Mouse (Mus musculus) cerebellum, postnatal 10 days (tissue): Measurements from ENCODE around the gene Dok4.
"Not testable (repeated sequence)": the region's sequence is repeated elsewhere in the genome, so short reads cannot be mapped to it uniquely, and the experiment has no call there.

Experiments
- DNase-seq, 2 experiments: peaks; one replicate each; pipeline ENCODE4 v3.0.0; 2021; ENCODE audit warnings: mixed read lengths in 2 of 2

Gene Dok4

DNA sequence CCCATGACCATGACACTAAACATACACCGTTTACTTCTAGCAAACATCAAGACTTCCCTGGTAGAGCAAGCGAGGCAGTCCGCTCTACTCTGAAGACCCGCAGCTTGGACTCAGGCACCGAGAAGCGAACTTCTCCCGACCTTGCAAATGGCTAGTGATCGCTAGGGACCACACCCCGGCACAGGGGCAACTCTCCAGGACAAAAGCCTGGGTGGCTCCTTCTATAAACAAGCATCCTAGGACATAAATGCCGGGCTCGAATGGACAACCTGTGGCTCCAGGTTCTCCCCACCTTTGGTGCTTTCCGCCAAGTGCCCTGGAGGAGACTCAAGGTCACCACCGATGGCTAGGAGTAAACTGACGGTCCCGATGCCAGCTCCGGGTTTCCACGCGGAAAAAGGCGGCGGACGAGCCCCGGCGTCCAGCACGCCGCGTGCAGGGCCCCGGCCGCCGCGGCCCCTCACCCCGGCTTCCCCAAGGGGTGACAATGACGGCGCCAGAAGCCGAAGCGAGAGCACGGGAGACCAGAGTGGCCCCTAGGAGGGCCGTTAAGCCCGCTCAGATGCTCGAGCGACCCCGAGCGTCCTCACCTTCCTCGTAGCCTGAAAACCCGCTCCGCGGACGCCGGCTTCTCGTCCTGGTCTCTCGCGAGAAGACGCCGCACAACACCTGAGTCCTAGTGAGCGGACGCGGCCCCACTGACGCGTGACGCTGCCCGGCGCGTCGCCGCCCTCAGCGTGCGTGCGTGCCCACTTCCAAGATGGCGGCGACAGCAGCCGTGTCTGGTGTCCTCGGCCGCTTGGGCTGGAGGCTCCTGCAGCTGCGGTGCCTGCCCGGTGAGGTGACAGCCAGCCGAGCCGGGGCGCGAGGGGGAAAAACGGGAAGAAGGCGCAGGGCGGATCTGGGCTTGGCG, 38.2 kb downstream of the Dok4 start, which contains the start of the genes Coq9 and Ciapin1:
Coq9 (plus strand) TSS at position 660 of the 913 bp plus-strand sequence.
Ciapin1 (minus strand) TSS at position 697 of the 913 bp plus-strand sequence.
- DNase-seq = peak; percentile 96 to 98

DNA sequence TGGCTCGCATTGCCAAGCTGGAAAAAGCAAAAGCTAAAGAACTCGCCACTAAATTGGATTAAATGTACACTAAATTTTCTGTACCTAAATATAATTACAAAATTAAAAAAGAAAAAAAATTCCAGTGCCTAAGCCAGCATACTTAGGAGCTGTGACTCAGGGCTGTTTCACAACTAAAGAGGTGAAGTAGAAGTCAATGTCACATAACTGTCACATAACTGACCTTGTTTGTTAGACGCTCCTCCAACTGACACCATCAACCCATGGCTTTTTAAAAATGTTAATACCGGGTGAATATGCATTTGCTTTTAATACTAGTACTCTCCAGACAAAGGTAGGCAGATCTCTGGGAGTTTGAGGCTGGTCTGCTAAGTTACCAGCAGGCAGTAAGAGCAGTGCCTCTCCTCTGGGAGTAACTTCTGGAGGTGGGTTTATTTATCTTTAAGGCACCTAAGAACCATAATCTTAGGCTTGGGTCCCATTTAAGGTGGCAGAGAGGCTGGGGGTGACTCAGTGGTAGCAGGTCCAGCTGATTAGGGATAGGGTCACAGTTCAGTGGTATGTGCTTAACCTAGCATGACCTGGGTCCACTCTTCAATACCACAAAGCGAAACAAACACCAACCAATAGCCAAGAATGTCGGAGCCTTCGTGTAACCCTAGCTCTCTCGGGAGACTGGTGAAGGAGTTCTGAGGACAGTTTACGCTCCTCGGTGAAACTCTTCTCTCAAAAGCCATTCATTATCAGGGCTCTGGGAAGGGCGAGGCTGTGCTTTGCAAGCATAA, 39.5 kb downstream of the Dok4 start:
- no peak for DNase-seq

DNA sequence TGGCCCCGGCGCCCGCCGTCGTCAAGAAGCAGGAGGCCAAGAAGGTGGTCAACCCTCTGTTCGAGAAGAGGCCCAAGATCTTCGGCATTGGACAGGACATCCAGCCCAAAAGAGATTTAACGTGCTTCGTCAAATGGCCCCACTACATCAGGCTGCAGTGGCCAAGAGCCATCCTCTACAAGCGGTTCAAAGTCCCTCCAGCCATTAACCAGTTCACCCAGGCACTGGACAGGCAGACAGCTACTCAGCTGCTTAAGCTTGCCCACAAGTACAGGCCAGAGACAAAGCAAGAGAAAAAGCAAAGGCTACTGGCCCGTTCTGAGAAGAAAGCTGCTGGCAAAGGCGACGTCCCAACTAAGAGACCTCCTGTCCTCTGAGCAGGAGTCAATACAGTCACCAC, 40.4 kb downstream of the Dok4 start:
- DNase-seq = not testable (repeated sequence)

DNA sequence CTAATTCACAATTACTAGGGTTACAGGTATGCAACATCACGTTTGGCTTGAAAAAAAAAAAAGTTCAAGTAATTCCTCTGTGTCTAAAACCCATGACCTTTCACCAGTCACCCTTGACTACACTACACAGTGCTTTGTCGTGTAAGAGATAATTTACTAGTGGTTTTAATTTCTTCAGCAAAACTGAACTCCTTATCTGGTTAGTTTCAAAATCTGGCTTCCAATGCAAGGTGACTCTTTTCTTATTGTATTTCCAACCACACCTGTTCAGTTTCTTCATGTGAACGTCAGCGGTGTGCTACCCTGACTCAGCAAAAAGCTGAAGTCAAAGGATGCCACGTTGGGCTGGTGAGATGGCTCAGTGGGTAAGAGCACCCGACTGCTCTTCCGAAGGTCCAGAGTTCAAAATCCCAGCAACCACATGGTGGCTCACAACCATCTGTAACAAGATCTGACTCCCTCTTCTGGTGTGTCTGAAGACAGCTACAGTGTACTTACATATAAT, 42.2 kb downstream of the Dok4 start:
- DNase-seq = not testable (repeated sequence)

DNA sequence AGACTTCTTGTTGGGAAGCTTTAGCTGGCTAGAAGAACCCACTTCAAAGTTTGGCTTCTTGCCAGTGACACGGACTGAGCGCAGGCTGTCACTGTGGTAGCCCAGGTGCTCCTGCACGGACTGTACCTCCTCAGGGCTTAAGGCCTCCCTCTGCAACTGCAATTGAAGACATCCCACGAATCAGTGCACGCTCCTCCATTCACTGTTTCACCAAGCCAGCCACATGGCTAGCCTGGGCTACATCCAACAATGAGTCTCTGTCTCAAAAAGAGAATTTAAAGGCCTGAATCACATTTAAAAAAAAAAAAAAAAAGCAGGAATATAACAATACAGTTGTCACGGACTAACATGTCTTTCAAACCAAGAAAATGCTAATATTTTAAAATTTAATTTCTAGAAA, 47.8 kb downstream of the Dok4 start:
- no peak for DNase-seq

DNA sequence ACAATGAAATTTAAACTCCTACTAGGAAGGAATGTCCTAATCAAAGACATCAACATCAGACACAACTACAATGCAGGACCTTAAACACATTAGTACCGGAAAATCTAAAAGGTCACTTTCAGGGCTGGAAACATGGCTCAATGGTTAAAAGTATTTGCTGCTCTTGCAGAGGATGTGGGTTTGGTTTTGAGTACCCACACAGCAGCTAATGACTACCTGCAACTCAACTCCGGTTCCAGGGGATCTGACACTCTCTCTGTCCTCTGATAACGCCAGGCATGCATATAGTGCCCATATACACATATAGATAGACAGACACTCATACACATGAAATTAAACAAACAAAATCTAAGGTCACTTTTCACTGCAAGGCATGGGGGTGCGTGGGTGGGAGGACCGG, 49.9 kb downstream of the Dok4 start:
- DNase-seq = no peak

DNA sequence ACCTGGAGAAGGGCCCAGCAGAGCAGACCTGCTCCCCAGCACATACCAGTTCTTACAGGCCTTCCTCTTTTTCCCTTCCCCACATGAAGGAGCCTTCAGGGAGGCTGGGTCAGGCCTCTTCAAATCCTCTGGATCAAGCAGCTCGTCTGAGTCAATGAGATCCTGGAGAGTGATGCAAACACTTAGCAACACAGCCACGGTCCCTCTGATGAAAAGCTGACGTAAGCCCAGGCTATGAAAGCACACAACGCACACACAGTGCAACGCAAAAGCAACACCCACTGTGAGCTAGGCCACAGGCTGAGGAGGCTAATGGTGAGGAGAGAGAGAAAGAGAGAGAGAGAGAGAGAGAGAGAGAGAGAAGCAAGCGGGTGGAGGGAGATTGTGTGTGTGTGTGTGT, 51.0 kb downstream of the Dok4 start:
- no peak for DNase-seq

DNA sequence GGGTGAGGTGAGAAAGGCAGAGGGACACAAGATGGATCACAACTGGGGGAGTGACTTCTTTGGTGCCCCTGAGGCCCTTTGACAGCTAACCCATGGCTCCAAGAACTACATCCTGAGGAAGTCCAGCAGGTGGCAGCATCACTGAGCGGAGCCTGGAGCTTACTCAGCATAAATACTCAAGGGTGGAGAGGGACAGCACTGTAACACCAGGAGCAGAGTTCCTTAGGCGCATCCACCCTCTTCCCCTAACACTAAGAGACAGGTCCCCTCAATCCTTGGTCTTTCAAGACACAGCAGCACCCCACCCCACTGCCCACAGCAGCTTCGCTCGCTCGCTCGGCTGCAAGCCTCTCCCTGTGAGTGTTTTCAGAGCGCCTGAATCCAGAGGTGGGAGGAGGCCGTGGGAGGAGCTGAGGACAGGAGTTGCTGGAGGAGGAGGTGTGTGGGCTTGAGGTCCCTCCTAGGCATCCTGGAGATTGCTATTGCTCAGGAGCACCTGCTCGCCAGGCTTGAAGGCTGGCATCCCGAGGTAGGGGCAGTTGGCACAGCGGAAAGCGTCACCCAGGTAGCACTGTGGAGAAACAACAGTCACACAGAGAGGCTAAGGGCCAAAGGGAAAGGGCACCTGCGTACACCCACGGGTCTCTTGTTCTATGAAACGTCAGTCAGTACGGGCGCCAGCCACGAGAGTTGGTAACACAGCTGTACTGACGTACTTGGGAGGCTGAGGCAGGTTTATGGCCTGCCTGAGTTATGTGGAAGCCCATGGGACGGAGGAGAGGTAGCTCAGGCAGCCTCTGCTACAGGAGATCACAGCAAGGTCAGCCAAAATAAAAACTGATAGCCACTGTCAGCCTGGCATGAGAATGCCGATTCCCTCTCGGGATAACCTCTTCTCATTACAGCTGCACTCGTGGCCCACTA, 53.2 kb downstream of the Dok4 start:
- DNase-seq = peak; percentile 73 to 76

DNA sequence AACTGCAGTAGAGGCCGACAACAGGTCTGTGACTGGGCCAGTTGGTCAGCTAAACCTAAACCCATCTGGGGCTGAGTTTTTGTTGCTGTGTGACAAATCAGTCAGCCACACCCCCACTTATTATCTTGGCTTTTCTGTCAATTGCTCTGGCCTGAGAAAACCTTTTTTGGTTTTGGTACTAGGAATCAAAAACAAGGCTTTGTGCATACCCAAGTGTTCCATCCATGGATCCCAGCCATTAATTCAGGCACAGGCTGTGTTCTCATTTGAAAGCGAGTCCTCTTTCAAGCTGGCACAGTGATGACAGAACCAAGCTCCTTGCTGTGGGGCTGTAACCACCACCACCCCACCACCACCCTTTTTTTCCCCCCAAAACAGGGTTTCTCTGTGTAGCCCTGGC, 54.7 kb downstream of the Dok4 start:
- DNase-seq = no peak

DNA sequence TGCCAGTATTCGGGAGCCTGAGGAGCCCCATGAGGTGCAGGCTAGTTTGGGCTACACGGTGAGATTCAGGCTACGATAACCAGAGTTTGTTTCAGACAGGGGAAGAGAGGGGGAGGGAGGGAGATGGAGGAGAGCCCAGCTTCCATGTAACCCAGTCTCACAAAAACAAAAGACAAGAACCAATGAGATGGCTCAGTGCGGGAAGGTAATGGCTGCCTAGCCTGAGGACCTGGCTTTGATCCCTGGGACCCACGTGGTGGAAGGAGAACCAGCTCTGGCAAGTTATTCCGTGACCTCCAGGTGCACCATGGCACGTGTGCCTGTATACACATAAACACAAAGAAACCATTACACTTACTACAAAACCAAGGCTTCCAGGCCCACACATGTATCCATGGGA, 55.6 kb downstream of the Dok4 start:
- DNase-seq = peak; percentile 40 to 45

DNA sequence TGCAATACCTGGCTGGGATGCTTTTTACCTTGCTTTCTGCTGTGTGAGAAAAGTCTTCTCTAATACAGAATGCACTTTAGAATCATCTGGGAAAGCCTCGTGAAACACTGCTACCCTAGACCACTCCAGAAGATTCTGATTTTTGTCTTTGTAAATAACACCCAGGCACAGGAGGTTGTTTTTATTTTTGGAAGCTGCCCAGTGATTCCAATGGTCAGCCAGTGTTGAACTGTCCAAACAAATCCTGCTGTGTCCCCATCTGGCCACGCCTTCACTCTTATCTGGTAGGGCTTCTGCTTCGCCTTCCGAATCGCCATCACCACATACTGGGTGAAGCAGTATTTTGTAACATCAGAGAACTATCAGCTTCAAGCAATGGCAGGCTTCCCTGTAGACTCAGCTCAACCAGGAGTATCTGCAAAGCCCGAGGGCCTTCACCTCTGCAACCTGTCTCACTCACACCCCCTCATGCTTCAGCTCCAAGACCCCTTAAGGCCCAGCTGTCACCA, 56.4 kb downstream of the Dok4 start:
- DNase-seq = no peak

DNA sequence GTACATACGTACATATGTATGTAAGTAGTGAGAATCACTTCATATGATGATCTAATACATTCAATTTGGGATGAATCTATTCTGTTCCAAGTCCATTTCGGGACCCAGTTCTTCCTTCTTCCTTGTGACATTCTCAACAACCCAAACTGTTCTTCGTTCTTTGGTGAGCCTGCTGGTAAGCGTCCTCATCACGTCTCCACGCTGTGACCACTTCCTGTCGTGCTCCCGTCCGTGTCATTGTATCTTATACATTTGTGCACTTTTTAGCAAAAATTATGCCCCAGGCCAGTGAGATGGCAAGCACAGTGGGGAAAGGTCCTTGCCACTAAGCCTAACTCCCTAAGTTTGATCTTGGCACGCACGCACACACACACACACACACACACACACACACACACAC, 58.2 kb downstream of the Dok4 start:
- DNase-seq = no peak

DNA sequence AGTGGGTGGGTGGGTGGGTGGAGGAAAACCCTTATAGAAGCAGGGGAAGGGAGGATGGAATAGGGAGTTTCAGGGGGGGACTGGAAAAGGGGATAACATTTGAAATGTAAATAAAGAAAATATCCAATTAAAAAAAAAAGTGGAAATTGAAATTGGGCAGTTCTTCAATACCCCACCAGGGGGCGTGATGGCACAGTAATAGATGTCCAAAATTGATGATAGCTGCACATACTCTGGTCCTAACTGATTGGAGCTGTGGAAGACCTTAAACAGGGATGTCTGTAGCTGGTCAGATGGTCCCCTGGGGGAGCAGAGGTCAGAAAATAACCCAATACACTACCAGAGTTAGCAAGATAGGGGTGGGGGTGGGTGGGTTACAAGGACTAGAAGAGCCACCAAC, 61.6 kb downstream of the Dok4 start:
- peak; percentile 59 to 76 for DNase-seq
